Mouse (Mus musculus): ENCODE measurements around the gene Coro7. TPM values are rescaled to one million over a fixed set of nuclear protein-coding genes. Genes with fewer than 3 reads are reported as not detected.

Coro7 gene
- polyA plus RNA-seq, 1 experiment, result 237 TPM

GRCm38 (mm10) chr16:4655764-4656570 lies 23.6 kb downstream of the Coro7 start:
- TF ChIP-seq GATA1 (IDR thresholded peaks at IDR 0.05; ENCODE audit: low read length), result no peak

- TF ChIP-seq GATA1 (IDR thresholded peaks at IDR 0.05; ENCODE audit: low read length), result no peak
Observed at GRCm38 (mm10) chr16:4655251-4655734, 24.3 kb downstream of the Coro7 start.

DNA sequence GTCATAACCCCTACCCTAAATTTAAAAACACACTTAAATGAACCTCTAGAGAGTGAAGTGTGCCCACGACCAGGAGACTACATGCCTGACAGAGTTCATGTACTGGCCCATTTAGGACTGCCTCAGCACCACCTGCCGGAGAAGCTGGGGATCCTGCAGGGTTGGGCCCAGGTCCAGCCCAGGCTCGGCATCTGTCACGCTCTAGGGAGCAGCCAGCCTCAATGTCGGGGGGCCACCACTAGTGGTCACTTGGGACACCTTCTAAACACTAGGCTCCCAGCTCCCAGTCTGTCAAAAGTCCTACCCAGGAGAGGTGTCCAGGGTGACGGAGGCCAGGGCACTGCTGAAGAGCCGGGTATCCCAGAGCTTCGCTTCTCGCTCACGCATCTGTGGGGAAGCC lies 24.9 kb downstream of the Coro7 start:
- TF ChIP-seq GATA1 (IDR thresholded peaks at IDR 0.05; ENCODE audit: low read length), result no peak

DNA sequence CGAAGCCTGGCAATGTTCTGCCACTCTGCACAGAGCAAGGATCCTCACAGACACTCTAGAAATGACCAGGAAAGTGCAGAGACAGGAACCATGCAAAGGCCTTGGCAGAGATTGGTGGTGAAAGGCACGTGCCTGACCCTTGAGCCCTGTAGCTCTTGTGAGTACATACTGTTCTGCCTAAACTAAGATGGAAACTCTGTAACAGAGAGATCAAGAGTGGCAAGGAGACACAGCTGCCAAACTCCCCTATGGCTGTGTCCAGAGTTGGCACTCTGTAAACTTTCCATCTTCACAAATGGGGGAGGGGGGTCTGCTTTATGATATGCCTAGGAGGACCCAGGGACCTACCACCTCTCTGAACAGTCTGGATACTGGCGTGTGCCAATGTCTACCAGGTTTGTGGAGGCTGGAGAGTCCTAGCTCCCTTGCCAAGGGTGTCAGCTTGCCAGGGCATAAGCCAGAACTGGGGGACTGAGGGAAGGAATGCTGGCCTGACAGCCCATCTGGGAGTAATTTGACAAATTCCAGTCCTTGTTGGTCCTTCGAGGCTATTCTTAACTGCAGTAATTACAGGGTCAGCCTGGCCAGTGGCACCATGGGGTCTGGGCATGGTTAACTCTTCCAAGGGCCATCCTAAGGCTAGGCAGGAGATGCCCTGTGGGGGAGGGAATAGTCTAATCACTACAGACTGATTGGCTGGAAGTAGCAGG lies 26.7 kb downstream of the Coro7 start:
- TF ChIP-seq GATA1 (IDR thresholded peaks at IDR 0.05; ENCODE audit: low read length), result no peak

GRCm38 (mm10) chr16:4651624-4652023 lies 28.0 kb downstream of the Coro7 start:
- TF ChIP-seq GATA1 (IDR thresholded peaks at IDR 0.05; ENCODE audit: low read length), result no peak

- no peak for TF ChIP-seq GATA1 (IDR thresholded peaks at IDR 0.05; ENCODE audit: low read length)
Observed at GRCm38 (mm10) chr16:4651081-4651480, 28.5 kb downstream of the Coro7 start.

- no peak for TF ChIP-seq GATA1 (IDR thresholded peaks at IDR 0.05; ENCODE audit: low read length)
Observed at GRCm38 (mm10) chr16:4650161-4650560, 29.4 kb downstream of the Coro7 start.

- no peak for TF ChIP-seq GATA1 (IDR thresholded peaks at IDR 0.05; ENCODE audit: low read length)
Observed at GRCm38 (mm10) chr16:4649692-4650091, 29.9 kb downstream of the Coro7 start.

GRCm38 (mm10) chr16:4649211-4649610 lies 30.4 kb downstream of the Coro7 start:
- no peak for TF ChIP-seq GATA1 (IDR thresholded peaks at IDR 0.05; ENCODE audit: low read length)

GRCm38 (mm10) chr16:4648416-4649023 lies 31.1 kb downstream of the Coro7 start:
- no peak for TF ChIP-seq GATA1 (IDR thresholded peaks at IDR 0.05; ENCODE audit: low read length)

GRCm38 (mm10) chr16:4647651-4648141 lies 31.9 kb downstream of the Coro7 start:
- no peak for TF ChIP-seq GATA1 (IDR thresholded peaks at IDR 0.05; ENCODE audit: low read length)

GRCm38 (mm10) chr16:4646831-4647230 lies 32.7 kb downstream of the Coro7 start:
- no peak for TF ChIP-seq GATA1 (IDR thresholded peaks at IDR 0.05; ENCODE audit: low read length)

GRCm38 (mm10) chr16:4645867-4646266 lies 33.7 kb downstream of the Coro7 start:
- no peak for TF ChIP-seq GATA1 (IDR thresholded peaks at IDR 0.05; ENCODE audit: low read length)

DNA sequence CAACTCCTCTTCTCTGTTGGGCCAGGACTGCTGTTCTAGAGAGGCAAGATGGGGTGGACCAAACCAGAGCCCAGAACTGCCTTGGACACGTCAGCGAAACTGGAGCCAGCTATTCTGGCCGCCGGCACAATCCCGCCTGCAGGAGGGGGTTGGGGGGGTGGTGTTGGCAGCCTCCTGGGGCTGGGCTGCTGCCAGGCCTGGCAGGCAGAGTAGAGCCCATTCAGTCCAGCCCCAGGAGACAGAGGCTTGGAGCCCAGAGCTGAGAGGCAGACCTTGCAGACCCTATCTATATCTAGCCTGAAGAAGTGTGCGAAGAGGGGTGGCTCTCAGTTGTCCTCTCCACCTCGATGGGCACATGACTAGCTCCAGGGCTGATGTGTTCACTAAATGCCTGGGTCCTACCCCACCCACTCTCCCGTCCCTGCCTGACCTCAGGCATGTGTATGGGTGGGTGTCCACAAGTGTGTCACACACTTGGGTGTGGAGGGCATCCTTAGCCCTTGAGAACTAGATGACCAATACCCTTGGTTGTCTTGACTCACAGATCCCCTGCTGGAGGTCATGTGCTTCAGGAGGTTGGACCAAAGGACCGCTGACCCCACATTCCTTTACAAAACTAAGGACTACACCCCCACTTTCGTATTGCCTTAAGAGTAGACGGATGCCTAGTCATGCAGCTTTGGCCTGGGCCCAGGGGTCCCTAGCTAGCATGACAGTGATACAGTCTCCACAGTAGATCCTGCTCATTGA lies 35.7 kb downstream of the Coro7 start:
- no peak for TF ChIP-seq GATA1 (IDR thresholded peaks at IDR 0.05; ENCODE audit: low read length)

GRCm38 (mm10) chr16:4642937-4643336 lies 36.6 kb downstream of the Coro7 start:
- TF ChIP-seq GATA1 (IDR thresholded peaks at IDR 0.05; ENCODE audit: low read length), result no peak
